Mouse (Mus musculus) heart, postnatal 0 days (tissue): ENCODE results near the gene Nfkb1.

Experiments used
- CTCF ChIP-seq: IDR thresholded peaks from 2 replicates; pipeline ENCODE4 v1.5.1; 2016; ENCODE audit warnings: antibody characterized with exemption, control low read depth, low read depth
- EP300 ChIP-seq: IDR thresholded peaks from 2 replicates; pipeline ENCODE4 v1.6.1; 2016; ENCODE audit warnings: antibody characterized with exemption, low read depth

DNA sequence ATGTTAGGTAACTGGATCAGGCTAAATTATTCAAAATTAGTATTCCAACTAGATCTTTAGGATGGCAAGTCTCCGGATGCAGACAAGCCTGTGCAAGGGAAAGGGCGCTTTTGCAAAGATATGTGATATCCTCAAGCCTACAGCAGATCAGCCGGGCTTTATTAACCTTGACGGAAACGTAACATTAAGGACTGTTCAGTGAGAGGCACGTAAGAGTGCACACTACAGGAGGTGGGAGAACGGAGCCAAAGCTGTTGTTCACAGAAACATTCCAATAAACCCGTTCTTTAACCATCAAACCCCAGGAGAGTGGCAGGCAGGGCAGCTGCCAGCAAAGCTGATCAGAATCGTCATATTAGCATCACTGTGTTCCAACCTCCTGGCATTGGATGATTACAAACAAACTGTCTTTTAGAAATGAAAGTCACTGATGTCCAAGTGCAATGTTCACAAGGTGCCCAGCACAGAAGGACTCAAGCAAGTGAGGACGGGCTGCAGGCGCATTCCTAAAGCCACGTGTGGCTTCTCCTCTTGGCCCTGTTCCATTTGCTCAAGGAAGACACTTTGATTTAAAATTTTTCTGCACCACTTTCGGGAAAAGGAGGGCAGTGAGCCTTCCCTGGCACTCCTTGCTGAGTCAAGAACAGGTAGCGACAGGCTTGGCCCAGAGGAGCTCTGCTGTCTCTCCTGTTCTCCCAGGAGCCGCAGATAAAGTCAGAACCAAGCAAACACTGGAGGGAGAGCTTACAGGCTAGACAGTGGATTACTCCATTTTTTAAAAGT lies 40.4 kb downstream of the Nfkb1 start:
- TF ChIP-seq EP300: no peak
- no peak for TF ChIP-seq CTCF
